Mouse (Mus musculus): ENCODE measurements at regions not wholly inside any gene's neighbourhood (a gene's known extent, or its start where the extent isn't known, plus 50 kb on each side); places are given as distances from the start of the nearest gene placed in this dataset.

DNA sequence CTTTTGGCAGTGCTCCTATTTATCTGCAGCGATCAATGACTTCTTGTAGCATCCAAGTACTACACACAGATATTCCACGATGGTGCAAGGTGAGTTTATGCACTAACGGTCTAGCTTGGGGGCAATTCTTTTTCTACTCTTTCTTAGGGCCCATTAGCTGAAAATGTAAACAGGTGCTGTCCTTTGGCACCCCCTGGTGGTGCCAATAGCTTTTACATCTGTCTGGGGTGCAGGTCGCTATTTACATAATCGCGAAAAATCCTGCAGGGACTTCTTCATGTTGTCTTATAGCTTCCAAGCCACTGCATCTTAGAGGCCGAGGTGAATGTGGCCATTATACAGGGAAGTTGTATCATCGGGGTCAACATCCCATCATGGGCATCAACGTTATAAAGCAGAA lies 175.9 kb downstream of the Rps12 start:
- DNase-seq (ENCODE audit: low spot score in 2 of 2): peak; percentile 25 to 61

- no peak for DNase-seq (ENCODE audit: low spot score in 2 of 2)
These were observed 176.6 kb downstream of the Rps12 start for GRCm38 (mm10) chr10:23610485-23610884.

DNA sequence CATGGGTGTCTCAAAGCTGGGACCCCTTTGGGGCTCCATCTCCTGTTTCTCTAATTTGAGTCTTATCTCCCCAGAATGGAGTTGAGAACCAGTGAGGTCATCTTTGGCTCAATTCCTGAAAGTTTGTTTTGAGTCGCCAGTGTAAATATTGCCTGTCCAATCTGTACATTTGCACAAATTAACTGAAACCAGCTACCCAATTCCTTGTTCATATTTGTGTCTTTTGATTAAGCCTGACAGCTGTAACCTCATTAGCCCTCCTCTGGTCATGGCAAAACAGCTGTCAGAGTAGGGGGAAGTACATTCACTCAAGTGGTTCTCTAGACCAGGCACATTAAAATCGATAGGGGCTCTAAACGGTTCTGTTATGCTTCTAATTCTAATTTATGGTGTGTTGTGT lies 177.0 kb downstream of the Rps12 start:
- DNase-seq (ENCODE audit: low spot score in 2 of 2): no peak

- peak in 1 of 2 experiments; percentile 9 for DNase-seq (ENCODE audit: low spot score in 2 of 2)
These were observed 177.7 kb downstream of the Rps12 start for GRCm38 (mm10) chr10:23609270-23609914.

DNA sequence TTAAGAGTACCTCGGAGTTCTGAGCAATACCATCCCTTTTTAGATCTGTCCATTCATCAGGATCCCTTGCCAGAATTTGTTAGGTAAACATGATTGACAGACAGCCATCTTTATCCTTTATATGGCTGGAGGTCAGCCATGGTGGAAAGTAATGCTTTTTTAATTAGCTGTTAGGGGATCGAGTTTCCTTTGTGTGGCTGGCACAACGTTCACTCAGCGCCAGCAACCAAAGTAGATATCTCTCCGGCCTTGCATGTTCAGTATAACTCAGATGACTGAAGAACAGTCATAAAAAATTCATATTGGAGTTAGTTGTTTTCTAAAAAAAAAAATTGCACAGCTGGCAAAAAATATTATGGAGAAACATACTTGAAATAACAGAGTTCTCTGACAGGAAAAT lies 186.4 kb downstream of the Rps12 start:
- no peak for DNase-seq (ENCODE audit: low spot score in 2 of 2)

GRCm38 (mm10) chr10:23595541-23595940 lies 191.5 kb downstream of the Rps12 start:
- no peak for DNase-seq (ENCODE audit: low spot score in 2 of 2)

DNA sequence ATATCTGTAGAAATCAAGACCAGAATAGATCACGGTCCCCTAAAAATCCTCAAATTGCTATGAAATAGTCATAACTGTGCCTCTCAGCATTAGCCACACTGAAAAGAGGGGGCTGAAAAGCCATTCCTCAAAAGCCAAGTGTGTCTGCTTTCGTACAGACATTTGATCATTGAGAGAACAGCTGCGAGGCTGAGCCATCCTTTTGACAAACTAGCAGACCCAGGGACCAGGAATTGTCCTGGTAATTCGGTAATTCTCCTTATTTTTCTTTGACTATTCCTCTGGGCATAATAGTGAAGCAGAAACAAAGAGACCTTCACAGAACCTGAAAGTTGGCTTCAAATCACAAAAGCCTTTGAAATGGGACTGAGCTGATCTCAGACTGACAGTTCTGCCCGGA lies 206.8 kb downstream of the Rps12 start:
- no peak for DNase-seq (ENCODE audit: low spot score in 2 of 2)

DNA sequence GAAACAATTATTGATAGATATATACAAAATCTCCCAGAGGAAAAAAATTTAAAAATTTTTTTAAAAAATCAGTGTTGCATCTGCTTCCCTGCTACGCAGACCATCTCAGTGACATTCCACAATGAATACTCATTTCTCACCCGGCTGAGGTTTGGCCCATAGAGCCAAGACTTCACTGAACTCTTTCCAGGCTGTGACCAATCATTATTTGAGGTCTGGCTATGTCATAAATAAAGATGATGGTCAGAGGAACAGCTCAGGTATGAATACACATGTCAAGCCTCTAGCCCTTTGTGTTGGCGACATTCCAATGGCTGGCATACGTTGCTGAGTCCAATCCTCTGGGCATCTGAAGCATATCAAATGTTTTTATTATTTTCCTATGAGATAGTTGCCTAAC lies 216.1 kb downstream of the Rps12 start:
- no peak for DNase-seq (ENCODE audit: low spot score in 2 of 2)

GRCm38 (mm10) chr10:23569386-23569785 lies 217.7 kb downstream of the Rps12 start:
- no peak for DNase-seq (ENCODE audit: low spot score in 2 of 2)

GRCm38 (mm10) chr10:23562273-23562885 lies 211.8 kb upstream of the Eya4 start:
- no peak for DNase-seq (ENCODE audit: low spot score in 2 of 2)

DNA sequence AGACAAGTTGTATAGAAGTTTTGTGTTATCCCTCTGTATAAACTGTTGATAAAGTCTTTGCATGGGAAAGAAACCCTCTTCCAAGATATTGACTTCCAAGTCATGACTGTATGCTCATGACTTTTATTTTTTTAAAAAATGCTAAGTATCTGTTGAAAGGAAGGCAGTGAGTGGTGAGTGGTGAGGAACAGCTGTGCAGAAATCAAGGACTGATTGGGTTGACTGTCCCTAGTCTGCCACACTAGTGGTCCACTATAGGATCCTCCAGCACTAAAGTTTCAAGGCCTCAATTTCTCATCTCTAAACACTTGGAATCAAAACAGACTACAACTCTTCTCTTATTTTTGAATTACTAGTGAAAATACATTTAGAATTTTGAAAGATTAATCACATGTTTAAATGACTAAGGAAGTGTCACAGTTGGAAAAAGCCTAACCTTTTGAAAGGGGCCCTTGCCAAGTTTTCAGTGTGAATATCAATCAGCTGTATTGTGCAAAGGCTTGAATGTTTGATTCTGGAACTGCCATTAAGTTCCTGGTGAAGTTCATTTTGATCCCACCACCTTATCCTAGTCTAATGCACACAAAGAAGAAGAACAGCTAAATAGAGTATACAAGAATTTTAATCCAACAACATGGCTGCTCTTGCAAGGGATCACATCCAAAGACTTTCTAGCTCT lies 209.5 kb upstream of the Eya4 start:
- DNase-seq (ENCODE audit: low spot score in 2 of 2): no peak

DNA sequence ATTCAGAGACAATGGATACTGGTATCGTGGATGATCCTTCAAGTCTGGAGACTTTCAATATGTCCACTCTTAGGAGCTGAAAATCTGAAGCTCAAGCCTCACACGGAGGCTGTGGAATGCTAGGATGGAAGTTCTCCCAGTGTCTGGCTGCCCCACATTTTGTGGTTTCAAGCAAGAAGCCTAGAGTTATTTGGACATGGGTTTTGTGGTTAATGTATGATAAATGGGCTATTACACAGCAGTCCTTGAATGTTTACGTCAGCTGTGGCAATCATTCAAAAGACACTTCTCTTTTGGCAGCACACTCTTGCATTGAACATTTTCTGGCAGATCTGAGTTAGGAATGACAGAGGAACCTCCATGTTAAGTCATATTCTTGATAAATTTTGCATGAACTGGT lies 207.2 kb upstream of the Eya4 start:
- DNase-seq (ENCODE audit: low spot score in 2 of 2): no peak

DNA sequence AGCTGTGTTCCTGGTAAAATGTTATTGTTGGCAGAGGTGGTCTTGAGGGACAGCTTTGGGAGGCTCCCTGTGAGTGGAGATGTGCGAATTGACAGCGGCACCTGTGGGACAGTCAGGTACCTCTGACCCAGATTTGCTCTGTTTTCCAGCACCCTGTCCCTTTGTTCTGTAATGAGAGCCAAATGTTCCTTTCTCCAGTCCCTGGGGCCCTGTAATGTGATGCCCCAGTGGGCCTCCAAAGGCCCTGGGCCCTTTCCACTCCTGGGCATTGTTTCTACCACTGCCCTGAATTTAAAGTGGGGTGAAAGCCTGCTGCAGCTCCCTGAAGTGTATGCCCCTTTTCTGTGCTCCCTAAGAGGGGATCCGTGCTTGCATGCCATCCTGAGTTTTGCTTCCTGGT lies 198.6 kb upstream of the Eya4 start:
- no peak for DNase-seq (ENCODE audit: low spot score in 2 of 2)

DNA sequence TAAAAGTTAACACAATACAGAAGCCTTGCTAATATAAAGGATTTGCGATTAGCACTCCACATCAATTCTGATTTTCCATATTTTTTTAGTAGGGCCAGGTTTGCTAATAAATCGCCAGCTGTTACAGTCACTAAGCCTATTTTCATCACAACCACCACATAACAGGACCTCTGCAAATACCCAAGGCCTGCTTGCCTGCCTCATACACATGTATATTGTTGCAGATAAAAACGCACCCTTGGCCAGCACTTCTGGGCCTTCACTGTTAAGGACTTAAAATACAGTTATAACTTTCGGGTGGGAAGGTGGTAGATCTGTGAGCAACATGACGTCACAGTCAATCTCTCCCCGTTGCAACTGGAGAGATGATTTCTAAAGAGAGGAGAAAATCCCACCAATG lies 197.7 kb upstream of the Eya4 start:
- no peak for DNase-seq (ENCODE audit: low spot score in 2 of 2)

DNA sequence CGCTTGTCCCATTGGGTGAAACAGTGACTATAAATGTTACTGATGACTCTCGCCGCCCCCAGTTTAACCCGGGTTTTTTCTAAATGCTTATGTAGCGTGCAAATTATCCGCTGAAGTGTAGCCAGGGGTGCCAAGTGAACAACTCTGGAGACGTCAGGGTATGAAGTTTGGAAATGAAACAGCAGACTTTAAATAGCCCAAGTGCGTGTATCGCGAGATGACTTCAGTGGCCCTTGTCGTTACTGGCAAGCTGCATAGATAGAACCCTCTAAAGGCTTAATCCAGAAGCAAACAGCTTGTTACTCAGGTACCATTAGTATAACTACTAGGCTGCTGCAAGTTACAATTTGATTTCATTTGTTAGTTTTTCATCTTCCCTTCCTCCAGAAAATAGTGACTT lies 192.1 kb upstream of the Eya4 start:
- no peak for DNase-seq (ENCODE audit: low spot score in 2 of 2)

- DNase-seq (ENCODE audit: low spot score in 2 of 2): peak in 1 of 2 experiments; percentile 18
These were observed 191.3 kb upstream of the Eya4 start for GRCm38 (mm10) chr10:23541914-23542313.

DNA sequence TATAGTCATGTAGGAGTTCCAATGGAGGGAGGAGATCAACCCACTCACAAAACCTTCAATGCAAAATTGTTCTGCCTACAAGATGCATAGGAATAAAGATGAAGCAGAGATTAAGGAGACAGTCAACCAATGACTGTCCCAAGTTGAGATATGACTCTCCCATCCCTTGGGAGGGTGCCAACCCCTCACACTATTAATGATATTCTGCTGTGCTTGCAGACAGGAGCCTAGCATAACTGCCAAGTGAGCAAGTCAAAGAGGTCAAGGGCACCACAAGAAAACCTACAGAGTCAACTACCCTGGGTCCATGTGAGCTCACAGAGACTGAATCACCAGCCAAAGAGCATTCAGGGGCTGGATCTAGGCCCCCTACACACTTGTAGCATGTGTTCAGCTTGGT lies 184.1 kb upstream of the Eya4 start:
- no peak for DNase-seq (ENCODE audit: low spot score in 2 of 2)

DNA sequence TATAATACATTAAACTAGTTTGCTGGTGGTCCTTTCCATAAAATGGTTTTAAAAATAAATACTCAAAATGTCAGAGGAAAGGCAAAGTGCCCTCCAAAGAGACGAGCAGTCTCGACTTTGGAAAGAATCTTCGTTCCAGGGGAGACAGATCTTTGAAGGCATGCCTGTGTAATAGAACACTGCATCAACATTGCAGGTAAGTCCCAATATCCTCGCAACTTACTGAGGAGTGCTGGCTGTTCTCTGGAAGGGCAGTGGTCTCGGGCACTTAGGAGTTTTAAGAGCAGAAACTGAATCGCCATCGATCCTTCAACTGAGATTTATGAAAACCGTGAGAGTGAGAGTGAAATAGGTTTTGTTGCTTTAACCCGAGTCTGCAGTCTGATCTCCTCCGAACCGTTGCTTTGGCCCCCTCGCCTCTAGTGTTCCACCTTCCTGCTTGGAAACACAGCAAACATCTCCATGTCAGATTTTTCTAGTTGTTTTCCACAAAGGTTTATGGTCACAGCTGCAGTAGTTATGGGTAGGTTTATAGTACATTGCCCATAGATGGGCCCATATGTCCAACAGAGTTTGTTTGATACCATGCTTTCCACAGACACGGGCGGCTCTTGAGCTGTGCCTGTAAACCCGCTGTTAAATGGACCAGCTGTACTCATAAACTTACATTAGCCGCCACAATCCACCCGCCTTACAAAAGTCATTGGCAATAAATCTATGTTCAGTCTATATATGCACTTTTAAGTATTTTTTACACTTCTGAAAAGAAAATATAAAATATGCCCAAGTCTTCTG lies 181.6 kb upstream of the Eya4 start:
- no peak for DNase-seq (ENCODE audit: low spot score in 2 of 2)

GRCm38 (mm10) chr10:23530715-23531114 lies 180.1 kb upstream of the Eya4 start:
- DNase-seq (ENCODE audit: low spot score in 2 of 2): no peak

- DNase-seq (ENCODE audit: low spot score in 2 of 2): no peak
These were observed 176.2 kb upstream of the Eya4 start for GRCm38 (mm10) chr10:23526796-23527195.

GRCm38 (mm10) chr10:23522664-23523063 lies 172.1 kb upstream of the Eya4 start:
- DNase-seq (ENCODE audit: low spot score in 2 of 2): no peak

DNA sequence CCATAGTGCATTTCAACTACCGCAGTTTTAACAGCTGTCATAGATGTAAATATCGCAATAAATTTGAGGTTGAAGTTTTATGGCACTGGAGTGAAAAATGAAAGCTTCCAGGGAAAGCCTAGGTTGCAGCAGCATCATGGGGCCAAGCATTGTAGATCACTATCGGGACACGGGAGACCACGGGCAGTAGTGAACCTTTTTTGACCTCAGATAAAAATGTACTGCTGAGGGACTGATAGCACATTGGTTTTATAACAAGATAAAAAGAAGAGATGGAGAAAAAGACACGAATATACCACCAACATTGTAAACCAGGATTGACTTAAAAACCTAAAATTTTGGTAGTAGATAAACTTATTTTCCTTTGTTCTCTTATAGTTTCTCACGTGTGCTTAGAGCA lies 143.1 kb upstream of the Eya4 start:
- DNase-seq (ENCODE audit: low spot score in 2 of 2): no peak
